Mouse (Mus musculus) thymus, postnatal 10 days (tissue): ENCODE measurements at regions not wholly inside any gene's neighbourhood (a gene's known extent, or its start where the extent isn't known, plus 50 kb on each side); places are given as distances from the start of the nearest gene placed in this dataset.

Experiments used
- DNase-seq, 2 experiments: peaks; one replicate each; pipeline ENCODE4 v3.0.0; 2021; ENCODE audit warnings: low spot score in 2 of 2

DNA sequence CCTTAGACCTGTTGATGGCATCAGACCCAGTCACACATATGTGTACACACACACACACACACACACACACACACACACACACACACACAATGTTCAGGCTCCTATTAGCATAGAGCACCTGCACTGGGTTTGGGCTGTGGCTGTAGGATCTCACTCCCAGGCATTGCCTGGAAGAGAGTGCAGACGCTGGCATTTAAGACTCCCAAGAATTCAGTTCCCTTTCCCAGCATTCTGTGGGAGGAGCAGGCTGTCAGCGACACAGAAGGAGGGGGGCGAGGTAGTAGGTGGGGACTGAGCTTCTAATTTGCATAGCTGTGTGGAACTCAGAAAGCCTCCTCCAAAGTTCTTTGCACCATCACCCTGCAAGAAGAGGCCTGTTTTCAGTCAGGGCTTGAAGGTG lies 374.2 kb upstream of the Fam49b start:
- no peak for DNase-seq

DNA sequence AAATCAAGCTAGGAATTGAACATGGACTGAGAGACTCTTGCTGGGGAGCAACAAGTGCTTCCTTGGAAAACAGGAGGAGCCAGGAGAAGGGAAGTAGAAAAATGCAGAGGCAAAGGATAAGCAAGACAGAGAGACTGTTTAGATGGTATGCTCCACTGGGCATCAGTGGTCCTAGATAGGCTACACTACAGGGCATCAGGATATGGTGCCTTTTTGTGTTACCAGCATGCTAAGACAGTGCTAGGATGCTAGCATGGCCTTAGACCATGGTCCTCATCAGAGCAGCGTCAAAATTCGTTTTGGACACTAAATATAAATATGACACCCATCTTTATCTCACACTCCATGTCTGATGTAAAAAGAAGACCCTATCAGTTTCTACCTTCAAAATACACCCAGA lies 374.6 kb upstream of the Fam49b start:
- DNase-seq: no peak

DNA sequence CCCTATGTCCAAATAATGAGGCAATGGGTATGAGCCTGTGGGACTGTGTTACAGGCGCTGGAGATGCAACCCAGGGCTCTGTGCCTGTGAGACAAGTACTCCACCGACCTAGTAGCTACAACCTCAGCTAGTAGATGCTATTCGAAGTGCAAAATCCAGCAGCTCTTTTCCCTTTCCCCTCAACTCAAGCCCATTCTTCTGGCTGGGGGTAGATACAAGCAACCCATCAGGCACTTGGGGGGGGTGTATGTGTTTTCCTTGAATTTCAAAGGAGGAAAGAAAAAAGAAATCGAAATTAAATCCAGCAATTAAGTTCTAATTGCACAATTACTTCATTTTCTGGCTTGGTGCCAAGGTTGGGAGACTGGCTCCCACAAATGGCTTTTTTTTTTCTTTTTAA lies 372.4 kb upstream of the Gm21798 start:
- no peak for DNase-seq

DNA sequence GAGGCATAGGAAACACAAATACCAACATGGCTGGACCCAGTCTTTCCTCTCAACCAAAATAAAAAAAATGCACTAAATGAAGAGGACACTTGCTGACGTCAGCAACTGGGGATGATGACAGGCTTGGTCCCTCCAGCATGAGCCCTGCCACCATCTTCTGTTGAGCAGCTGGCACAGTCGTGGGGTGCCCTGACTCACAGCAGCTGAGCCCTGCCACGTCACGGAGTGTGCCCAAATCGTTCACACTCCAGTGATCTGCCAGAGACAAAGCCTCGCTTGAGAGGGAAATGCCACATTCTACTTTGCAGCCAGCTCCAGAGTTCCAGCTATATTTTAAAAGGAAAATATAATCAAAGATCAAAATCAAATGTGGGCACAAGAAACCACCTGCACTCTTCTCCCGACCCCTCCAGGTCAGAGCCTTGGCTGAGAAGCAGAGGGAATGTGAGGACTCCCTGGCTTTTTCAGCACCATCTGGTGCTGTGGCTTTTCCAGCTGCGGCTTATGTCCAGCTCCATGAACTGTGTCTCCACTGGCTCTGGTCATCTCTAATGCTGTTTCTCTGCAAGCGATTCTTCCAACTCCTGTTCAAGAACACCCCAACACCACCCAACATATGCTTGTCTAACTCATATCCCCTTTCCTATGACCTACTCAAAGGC lies 371.0 kb upstream of the Gm21798 start:
- no peak for DNase-seq

DNA sequence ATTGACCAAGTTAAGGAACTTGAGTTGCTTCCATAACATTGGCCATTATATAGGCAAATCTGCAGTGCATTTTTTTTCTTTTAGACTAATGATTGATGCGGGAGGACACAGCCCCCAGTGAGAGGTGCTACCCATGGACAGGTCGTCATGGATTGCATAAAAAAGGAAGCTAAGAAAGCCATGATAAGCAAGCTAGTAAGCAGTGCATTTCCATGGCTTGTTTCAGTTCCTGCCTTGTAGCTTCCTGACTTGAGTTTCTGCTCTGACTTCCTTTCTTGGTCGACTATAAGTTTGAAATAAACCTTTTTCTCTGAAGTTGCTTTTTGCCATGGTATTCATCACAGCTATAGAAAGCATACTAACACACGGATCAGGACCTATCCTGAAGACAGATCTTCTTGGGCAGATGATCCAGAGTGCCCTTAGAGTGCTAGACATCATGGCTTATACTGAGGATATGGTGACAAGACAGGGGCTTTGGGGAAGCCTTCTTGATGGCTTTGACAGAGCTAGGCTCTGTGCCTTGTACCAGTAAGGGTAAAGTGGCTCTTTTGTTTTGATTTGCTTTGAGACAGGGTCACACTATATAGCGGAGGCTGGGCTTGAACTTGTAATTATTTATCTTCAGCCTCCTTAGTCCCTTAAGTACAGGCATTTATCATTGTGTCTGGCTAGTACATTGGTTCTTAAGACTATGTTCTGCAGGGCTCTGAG lies 370.1 kb upstream of the Gm21798 start:
- no peak for DNase-seq

DNA sequence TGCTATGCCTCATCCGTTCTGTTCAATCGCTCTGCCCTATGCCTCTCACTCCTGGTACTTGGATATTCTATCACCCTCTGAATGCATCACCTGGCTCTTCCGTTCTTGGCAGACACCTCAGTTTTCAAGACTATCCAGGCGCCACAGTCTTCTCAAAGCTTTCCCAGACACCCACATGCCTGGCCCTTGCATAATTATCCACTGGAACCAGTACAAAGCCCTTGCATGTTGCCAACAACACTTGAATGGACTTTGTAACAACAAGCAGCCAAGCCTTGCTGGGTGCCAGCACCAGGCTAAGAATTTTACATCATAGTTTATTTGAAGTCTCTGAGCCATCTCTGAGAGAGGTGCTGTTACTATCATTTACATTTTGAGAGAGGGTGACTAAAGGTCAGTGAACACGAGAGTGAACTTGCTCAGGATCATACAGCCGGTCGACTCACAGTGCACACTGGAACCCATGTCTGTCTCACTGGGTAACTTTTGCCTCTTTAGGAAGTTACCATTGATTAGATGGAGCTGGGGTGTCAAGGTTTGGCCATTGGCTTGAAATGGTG lies 368.8 kb upstream of the Gm21798 start:
- no peak for DNase-seq

DNA sequence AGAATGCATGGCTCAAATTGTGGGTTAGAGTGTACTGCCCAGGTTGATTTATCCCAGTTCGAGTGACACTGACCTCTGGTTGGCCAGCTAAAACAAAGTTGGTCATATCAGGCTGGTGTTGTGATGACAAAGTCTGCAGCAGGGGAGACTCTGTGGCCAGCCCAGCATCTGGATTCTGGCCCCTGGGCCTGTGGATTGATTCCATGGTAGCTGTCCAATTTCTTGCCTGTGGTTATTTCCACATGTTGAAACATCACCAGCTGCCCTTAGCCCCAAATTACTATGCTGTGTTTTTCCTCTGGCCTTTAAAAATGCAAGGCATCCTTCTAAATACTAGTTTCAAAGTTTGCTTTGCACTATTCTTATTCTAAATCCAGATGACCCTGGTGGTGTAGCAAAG lies 346.8 kb upstream of the Gm21798 start:
- no peak for DNase-seq

DNA sequence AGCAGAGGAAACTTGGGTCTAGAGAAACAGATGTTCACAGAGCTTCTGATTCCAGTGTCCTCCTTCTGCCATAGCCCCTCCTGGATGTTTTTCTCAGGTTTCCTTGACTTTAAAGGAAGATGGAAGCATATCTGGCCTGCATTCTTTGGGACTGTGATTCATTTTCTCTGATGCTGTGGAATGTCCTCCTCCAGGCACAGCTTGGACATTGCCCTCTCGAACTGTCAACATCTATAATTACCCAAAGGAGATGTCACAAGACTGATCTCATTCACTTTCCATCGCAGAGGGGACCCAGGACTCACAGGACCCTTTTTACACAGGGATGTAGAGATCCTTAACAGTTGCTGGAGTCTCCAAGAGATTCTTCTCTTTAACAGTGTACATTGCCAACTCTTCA lies 345.9 kb upstream of the Gm21798 start:
- no peak for DNase-seq

DNA sequence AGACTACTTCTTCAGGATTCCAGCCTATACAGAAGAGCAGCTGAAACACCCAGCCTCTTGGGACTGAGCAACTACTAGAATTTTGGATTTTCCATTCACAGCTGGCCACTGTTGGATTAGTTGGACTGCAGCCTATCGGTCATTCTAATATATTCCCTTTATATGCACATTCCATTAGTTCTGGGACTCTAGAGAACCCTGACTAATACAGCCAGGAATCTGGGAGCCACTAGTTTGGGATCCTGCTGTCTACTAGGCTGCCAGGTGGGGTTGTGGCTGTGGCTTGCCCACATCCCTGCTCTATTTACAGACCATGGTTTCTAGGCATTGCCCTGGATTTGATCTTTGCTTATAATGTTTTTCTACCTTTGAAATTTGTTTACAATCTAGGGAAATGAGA lies 343.3 kb upstream of the Gm21798 start:
- no peak for DNase-seq

DNA sequence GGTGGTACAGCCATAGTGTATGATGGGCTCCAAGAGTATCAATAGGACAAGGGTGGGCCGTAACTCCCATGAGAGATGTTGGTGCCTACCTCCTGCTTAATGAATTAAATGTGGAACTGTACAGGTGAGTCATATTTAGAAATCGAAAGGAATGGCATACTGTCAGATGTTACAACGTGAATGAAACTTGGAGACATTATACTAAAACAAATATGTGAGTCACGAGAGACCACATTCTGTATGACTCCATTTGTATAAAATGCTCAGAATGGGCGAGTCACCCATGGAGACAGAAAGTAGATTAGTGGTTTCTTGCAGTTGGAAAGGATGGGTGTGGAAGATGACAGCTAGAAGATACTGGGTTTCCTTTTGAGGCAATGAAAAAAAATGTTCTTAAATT lies 340.4 kb upstream of the Gm21798 start:
- DNase-seq: no peak

DNA sequence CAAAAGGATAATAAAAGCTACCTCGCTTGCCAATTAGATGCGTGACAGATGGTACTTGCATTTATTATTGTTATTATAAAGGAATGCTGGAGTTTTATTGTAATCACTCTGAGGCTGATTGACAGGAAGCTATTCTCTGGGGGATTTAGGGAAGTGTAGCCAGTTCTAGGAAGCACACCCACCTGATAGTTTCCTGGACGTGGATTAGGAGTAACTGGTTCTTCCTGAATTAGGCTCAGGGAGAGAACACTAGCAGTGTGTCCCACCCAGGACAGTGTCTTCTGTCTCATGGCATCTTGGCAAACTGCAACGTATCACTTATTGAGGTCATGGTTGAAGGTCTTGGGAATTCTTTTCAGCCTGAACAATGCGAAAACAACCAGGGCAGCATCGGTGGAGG lies 336.9 kb upstream of the Gm21798 start:
- DNase-seq: no peak

DNA sequence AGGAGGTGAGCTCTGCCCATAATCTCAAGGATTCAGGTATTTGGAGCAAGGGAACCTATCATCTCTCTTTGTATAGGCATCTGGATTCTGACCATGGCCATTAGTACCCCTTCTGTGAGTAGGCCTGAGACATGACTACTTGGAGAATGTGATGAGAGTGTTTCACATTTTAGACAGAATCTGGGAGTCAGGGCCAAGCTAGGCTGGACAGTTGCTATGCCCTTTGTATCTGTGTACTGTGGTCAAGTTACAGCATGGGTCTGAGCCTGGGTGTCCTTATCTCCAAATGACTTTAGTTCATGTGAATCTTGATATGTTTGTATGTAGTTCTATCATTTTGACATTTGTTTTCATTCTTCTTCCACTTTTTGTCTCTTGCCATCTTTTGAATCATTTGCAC lies 336.3 kb upstream of the Gm21798 start:
- DNase-seq: no peak

DNA sequence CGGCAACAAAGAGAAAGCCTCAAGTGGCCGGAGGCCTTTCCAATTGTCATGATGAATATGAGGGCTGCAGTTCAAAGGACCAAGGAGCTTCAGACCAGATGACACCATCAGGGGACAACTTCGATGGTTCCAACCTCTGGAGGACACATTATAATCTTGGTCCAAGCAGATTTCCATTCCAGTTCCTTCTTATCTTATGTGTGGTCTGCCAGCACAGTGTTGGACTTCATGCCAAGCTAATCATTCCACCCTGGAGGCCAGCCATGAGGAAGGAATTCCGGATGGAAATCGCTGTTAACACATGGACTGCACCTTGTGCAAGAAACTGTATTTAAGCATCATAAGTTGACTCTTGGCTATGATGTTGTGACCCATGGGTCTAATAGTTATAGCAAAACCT lies 334.5 kb upstream of the Gm21798 start:
- DNase-seq: no peak

DNA sequence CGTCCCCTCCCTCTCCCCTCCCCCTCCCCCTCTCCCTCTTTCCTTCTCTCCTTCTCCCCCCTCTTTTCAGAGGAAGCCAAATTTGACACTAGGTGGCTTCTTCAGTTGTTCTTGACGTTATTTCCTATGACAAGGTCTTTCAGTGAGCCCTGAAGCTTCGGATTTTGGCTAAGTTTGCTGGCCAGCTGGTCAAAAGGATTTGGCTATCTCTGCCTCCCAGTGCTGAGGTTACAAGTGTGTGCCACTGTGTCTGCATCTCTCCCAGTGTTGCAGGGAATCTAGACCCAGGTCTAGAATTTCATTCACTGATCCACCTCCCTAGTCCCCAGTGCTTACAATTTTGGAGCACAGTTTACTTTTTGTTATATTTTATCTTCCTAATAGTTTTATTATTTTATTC lies 329.7 kb upstream of the Gm21798 start:
- no peak for DNase-seq

DNA sequence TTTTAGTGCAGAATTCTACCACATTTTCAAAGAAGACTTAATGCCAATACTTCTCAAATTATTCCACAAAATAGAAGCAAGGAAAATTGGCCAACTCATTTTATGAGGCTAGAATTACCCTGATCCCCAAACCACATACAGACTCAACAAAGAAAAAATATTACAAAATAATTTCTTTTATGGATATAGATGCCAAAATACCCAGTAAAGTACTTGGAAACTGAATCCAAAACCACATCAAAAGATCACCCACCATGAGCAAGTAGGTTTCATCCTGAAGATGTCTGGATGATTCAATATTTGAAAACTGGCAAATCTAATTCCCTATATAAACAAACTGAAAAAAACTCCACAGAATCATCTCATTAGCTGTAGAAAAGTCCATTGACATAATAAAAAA lies 316.7 kb upstream of the Gm21798 start:
- no peak for DNase-seq

DNA sequence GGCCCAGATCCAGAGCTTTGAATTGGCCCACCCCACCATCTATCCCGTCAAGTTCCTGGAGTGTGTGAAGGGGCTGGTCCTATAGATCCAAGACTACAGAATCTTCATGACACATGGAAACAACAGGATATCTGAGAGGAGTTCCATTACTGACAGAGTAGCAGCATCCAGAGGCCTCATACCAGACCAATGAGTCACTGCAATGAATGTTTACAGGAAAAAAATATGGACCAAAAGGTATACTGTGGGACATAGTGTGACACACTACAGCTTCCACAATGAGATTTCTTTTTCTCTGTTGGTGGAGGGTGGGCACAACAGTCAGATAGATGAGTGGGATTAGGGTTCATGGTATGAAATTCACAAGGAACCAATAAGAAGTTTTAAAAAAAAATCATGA lies 316.0 kb upstream of the Gm21798 start:
- no peak for DNase-seq

DNA sequence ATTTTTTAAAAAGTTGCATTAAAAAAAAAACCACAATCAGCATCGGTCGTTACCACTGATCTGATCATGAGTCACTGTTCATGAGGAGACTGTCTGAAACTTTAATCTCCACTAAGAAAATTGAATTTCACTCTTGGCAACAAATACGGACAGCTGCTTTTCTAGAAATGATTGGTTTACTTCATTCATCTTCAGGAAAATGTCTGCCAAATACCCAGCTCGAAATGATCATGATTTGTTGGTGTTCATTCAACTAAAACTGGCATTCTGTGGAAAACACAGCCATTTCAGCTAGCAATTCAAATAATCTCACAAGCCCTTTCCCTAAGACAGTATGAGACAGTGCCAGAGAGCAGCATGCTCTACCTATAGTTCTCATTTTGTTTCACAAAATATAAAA lies 312.7 kb upstream of the Gm21798 start:
- no peak for DNase-seq

DNA sequence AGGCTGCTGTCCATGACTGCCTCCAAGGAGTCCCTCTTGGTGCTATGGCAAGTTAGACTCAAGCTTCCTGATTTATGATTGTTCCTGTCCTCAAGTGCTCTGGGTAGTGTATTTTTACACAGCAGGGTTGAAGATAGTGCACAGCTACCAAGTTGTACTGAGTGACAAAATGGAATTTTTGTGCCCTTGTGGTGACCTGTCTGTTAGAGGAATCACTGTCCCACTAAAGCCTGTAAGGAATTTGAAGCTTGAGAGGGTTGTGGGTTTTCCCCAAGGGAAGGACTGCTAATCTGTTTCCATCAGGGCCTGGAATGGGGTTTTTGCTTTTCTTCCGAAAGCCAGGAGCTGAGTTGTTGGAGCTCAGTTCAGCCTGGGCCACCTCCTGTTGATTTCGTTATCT lies 306.8 kb upstream of the Gm21798 start:
- DNase-seq: no peak

DNA sequence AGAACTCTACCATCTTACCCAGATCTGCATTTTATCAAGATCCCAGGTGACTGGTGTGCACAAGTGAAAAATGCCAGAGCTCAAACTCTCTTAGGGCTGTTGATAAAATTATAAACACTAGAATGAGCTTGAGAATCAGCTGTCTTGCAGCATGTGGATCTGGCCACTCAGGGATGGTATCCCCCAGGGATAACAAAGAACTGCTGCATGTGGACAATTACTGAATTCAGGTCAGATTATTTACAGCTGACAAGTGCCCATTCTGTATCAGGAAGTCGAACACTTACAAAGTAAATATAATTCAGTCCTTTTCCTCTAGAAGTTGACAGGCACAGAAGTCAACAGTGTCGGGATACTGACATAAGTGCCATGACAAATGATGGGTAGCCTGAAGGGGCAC lies 306.3 kb upstream of the Gm21798 start:
- DNase-seq: no peak

DNA sequence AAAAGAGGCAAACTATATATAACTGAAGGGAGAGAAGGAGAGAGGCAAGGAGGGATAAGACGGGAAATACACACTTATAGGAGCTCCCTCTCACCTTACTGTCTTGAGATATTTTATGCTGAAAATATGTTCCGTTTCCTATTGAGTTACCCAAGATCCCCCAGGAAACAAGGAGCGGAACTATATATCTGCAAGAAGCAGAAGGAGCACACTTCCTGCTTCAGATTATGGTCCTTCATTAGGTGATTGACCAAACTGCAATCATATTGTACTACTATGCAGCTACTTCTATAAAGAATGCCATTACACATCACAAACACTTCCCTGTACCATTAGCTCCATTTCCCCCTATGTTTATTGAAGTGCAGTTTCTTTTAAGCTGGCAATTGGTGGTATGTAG lies 304.9 kb upstream of the Gm21798 start:
- no peak for DNase-seq

DNA sequence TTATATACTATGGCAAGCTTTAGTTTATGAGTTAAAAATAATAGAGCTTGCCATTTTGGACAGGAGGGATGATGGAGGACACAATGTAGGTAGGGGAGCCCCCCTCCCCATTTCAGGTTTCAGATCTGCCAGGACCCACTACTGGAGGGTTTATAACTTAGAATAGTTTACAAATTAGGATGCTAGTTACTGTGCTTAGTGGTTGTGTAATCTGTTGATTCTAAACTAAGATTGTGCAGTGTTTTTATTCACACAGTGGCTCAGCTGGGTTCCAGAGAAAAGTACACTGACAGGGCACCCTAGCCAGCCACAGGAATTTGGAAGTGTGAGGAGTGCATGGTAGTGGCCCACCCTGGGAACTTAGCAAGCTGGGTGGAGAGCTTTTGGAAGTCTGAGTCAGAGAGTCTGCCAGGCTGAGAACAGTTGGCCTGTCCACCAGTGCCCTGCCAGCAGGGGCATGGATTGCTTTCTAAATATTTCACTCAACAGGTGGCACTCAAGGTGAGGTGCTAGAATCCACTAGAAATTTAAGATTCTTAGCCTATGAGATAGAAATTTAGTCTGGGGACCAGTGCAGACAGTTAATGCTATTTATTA lies 303.9 kb upstream of the Gm21798 start:
- DNase-seq: no peak

DNA sequence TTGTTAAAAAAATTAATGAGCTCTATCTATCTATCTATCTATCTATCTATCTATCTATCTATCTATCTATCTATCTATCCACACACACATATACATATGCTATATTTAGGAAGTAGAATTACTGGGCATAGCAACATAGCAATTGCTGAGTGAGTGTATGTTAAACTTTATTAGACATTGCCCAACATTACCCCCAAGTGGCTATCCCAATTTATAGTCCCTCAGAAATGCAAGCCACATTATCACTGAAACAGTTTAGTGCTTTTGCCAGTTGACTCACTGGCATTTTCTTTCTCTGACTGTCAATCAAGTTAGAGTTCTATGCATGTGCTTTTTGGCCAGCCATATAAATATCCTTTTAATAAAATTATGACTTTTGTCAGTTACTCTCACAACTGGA lies 302.3 kb upstream of the Gm21798 start:
- DNase-seq: no peak

DNA sequence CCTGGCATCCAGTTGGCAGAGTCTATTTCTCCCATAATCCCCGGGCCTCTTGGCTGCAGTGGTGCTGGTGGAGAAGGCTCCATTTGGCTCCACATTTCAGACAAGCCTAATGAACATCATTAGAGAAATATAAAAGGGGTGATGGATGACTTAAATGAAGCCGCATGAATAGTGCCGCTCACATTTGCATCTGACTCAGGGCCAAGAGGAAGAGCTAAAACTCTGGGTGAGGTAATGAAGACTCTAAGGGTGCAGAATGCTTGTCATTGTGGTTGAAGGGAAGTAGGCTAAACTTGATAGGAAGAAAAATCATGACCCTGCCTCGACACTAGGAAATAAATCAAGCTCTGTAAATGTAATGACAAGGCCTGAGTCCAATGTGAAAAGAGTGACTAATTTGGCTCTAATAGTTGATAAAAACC lies 298.3 kb upstream of the Gm21798 start:
- DNase-seq: no peak
